Mouse (Mus musculus) frontal cortex, adult 2 months (tissue): ENCODE results near the gene Gpr27. TPM values are rescaled to one million over a fixed set of nuclear protein-coding genes. Genes with fewer than 3 reads are reported as not detected.
A peak's percentile ranks its signal among the peaks of the same experiment; 100 is the strongest.

ENCODE experiments used
- DNase-seq, 2 experiments: peaks; one replicate each; pipeline ENCODE4 v3.0.0; 2022; ENCODE audit warnings: low spot score in 1 of 2; ENCODE audit errors: extremely low spot score in 1 of 2
- polyA plus RNA-seq: library from polyadenylated mRNA; depleted of rRNA; stranded (reverse); fragments of >200 nt; gene quantifications from 2 replicates; pipeline ENCODE4 v1.2.3, GENCODE M21; 2012

Gpr27 gene
- polyA plus RNA-seq, 1 experiment, result 25.0 TPM

- no peak for DNase-seq
Measured at GRCm38 (mm10) chr6:99674482-99674881, 18.0 kb upstream of the Gpr27 start.

- no peak for DNase-seq
Measured at GRCm38 (mm10) chr6:99677325-99677724, 15.2 kb upstream of the Gpr27 start.

DNA sequence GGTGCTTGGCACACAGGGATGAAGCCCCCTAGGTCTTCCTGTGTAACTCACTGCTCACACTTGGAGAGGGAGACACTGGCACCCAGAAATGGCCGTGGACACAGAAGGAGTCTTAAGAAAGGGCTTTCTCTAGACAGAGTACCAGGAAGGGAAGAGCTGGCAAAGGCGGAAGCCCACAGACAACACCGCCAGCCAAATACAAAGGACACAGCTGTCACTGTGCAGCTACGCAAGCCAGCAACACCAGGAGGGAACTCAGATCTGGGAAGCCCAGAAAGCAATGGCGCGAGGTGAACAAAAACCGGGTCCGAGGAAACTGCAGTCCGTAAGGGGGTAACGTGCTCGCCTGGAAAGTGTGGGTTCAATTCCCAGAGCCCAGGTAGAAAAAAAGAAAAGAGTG is 14.4 kb upstream of the Gpr27 start:
- no peak for DNase-seq

- no peak for DNase-seq
Measured at GRCm38 (mm10) chr6:99683974-99684373, 8.5 kb upstream of the Gpr27 start.

DNA sequence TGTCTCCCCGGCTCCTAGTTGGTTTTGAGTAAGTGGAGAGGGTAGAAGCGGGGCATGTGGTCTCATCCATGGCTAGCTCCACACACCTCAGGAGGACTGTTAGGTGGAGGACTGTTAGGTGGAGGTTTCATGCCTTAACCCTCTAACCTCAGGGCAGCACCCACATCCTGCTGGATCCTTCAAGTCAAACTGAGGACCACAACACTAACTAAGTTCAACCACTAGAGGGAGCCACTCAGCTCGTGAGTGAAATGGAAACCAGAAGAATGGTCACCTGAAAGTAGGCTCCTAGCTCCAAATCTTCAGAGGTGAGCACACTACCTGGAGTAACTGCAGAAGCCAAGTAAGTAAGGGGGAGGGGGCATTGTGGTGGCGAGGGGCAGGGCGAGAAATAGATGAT is 7.6 kb upstream of the Gpr27 start:
- DNase-seq, result no peak

DNA sequence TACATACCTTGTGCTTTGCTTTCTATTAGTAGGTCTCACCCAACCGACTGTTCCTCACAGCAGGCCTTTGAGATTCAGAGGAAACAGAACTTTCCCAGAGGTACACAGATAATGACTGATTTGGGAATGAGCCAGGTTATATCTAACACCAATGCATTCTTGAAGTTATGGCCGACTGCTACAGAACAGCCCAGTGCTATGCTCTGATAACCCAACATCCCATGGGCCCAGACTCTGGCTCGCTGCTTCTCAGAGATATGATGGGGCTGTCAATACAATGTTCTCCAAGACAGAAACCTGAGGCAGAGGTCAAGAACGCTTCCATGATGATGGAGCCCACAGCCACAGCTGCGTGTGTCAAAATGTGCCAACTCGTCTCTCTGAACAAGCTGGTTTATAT is 4.0 kb upstream of the Gpr27 start:
- DNase-seq, result no peak

DNA sequence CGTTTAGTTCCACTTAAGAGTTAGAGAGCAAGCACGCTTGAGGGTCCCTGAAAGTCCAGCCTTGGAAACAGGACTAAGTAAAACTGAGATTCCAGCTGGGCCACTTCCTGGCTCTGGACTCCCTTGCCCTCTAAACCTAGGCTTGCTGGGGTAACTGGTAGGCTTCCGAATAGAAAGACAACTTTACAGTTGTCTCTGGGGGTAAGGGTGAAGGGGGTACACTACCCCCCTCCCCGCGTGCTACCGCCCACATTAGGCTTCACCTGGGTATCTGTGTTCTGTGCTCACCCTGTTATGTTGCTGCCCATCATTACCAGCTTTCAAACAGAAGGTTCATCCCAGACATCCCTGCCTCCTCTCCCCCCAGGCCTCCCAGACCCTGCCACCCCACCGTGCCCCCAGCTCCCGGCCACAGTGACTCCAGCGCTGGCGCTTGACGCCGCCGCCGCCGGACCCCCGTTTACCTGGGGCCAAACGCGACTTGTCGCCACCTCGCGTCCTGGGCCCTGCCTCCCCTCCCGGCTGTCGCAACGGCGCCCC is 743 bp upstream of the Gpr27 start:
- no peak for DNase-seq

- peak in 1 of 2 experiments; percentile 24 for DNase-seq
Measured at GRCm38 (mm10) chr6:99692916-99693841, 700 bp downstream of the Gpr27 start.

- no peak for DNase-seq
Measured at GRCm38 (mm10) chr6:99700484-99700883, 8.0 kb downstream of the Gpr27 start.

- no peak for DNase-seq
Measured at GRCm38 (mm10) chr6:99711576-99712101, 19.2 kb downstream of the Gpr27 start.

DNA sequence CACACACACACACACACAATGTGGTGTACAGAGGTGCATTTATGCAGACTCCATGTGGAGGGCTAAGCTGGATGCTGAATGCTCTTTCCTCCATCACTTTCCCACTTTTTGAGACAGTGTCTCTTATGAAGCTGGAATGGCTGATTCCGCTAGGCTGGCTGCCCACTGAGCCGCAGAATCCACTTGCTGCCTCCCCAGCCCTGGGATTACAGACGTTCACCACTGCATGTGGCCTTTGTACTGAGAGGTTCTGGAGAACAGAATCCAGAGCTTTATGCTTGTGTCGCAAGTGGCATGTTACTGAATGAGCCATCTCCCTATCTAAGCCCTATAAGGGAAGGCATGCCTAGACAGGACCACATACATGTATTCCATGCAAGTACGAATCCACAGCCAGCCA is 20.8 kb downstream of the Gpr27 start:
- no peak for DNase-seq

- no peak for DNase-seq
Measured at GRCm38 (mm10) chr6:99715191-99715590, 22.7 kb downstream of the Gpr27 start.

DNA sequence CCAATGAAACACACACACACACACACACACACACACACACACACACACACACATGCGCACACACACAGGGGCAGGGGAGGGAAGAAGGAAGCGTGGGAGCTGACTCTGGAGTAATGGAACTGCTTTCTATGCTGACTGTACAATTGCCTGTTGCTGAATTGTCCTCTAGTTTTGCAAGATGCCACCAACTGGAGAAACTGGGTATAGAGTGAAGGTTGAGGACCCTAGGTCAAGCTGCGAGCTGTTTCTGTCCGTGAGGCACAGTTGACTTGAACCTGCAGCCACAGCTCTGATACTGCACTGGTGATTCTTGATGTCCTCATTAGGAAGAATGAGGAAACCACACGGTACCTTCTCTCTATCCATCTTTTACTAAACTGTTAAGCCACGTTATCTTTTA is 23.4 kb downstream of the Gpr27 start:
- no peak for DNase-seq

DNA sequence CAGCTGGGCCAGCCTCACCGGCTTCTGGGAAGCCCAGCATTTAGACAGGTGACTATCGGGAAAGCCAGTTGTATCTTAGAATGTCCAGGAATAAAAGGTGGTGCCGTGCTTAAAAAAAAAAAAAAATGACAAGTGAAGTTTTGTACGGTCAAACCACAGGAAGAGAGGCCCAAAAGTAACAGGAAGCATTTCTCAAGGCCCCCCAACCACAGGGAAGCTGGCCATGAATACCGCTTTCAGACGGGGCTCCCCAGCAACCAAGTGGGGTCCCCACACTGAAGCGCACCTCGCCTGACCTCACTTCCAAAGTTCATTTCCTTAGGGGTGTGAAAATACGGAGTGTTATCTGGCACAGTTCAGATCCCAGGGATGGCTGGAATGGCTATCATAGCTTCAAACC is 28.6 kb downstream of the Gpr27 start:
- DNase-seq, result no peak

GRCm38 (mm10) chr6:99722390-99722789 is 29.9 kb downstream of the Gpr27 start:
- no peak for DNase-seq

- no peak for DNase-seq
Measured at GRCm38 (mm10) chr6:99725971-99726561, 33.6 kb downstream of the Gpr27 start, which contains the start of gene Prok2. Gene Prok2 (minus strand): TSS chr6:99726392.

DNA sequence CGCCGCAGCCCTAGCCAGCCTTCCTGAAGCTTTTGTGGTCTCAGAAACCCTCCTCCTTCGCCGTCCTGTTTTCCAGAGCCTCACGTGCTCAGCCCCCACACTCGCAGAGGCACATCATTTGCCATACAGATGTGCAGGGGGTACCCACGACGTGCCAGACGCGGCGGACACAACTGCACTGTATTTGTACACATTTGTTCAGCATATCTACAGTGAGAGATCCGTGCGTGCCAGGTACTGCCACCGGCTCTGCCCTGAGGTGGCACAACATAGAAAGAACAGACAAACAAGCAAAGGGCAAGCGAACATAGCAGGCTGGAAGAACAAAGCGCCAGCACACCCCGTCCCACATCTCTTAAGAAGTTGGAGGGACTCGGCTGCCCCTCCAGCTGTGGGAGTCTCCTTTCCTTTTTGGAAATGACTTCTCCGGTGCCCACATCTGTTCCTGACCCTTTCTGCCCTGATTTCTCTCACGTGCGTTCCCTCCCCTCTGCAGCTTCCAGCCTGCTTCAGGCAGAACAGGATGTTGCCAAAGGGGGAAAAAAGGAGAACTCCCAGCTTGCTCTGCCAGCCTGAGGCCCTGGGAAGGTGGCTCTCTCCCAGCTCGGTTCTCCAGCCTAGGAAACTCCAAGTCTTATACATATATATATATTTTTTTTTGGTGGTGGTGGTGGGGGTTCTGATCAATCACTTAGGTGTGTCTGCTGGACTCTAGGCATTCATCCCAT is 34.3 kb downstream of the Gpr27 start:
- DNase-seq, result no peak

DNA sequence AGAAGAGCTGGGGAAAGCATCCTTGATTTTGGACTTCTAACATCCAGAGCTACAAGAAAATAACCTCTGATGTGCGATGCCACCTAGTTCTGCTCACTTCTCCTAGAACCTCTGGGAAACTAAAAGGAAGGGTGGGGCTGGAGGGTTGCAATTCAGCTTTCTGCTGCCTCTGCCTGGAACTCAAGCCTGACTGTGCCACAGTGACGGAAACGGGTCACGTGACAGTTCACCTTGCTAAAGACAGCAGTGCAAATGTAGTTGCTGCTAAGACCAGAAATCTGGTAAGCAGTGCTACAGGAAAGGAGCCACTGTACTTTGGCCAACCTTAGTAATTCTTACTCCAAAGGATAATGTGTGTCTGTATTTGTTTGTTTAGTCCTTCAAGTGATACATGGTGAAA is 37.4 kb downstream of the Gpr27 start:
- DNase-seq, result no peak

- DNase-seq, result no peak
Measured at GRCm38 (mm10) chr6:99731926-99732325, 39.4 kb downstream of the Gpr27 start.

DNA sequence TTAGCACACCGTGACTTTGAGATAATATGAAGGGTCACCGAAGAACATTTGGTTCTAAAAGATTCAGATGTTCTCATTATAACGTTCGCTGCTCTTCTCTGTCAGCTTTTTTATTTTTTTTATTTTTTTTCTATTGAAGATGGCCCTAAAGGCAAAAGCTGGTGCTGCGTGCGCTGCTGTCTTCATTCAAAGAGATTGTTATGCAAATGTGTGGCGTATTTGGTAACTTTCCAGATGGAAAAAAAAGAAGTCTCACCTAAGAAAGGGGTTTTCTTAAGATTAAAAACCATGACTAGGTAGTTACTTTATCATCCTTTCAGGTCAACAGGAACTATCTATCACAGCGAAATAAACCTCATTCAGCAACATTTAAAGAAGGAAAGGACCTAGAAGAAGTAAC is 40.2 kb downstream of the Gpr27 start:
- DNase-seq, result no peak

- DNase-seq, result no peak
Measured at GRCm38 (mm10) chr6:99734666-99735065, 42.2 kb downstream of the Gpr27 start.
